ENCODE assay signal across 11 mouse cellular contexts in genomic region chr4:133037293-133037692, GRCm38 (mm10). TPM values are rescaled to one million over a fixed set of nuclear protein-coding genes. Genes with fewer than 3 reads are reported as not detected.
DNase-seq lines count a peak whose midpoint lies in the region; ATAC-seq and TF ChIP-seq lines count a peak whose summit lies in the region.
"Had no signal": no experiment of that assay in that cellular context is flagged by ENCODE, and none has a peak within 500 bp of the region (broad histone marks: within the 10 kb centered on the region; RNA-seq: fewer than 3 reads in every experiment).

No protein-coding gene starts in this region.

- no peak overlapping the region for H3ac ChIP-seq in myocyte (ENCODE audit: control insufficient read depth, insufficient read length)

- no peak for DNase-seq in heart, adult 11 months
- DNase-seq in midbrain, embryonic 10.5 days (ENCODE audit: low spot score) = no peak
- DNase-seq in midbrain, embryonic 14.5 days = no peak
- DNase-seq in thymus, postnatal 14 days = no peak
- DNase-seq: layer of hippocampus, postnatal 36 days; lung, postnatal 4 days; retina, postnatal 1 day had no signal

- no peak overlapping the region for H3K4me3 ChIP-seq in heart, embryonic 13.5 days
- H3K4me3 ChIP-seq in midbrain, embryonic 10.5 days = 0 out of 2 replicates have a peak overlapping the region, but pooled peaks have one; percentile 14
- no peak overlapping the region for H3K4me3 ChIP-seq in midbrain, embryonic 14.5 days (replicated peaks; ENCODE audit: low read depth, low read length)
- H3K4me3 ChIP-seq in heart, embryonic 16.5 days (ENCODE audit: low read length) = peak overlapping the region; percentile 13; the same call in 1 of the 2 replicates
- H3K4me3 ChIP-seq in myocyte = no peak overlapping the region
- H3K4me3 ChIP-seq: erythroblast, embryonic 14.5 days had no signal

- ATAC-seq in heart, embryonic 13.5 days (ENCODE audit: extremely low read depth, insufficient number of reproducible peaks, low FRiP score, low TSS enrichment) = no peak
- ATAC-seq in midbrain, embryonic 14.5 days (ENCODE audit: low FRiP score, low TSS enrichment) = no peak
- no peak for ATAC-seq in heart, embryonic 16.5 days (replicated peaks; ENCODE audit: extremely low read depth, insufficient read depth, low FRiP score)

- 15% methylated on average over 9 of the region's 9 CpGs for WGBS in heart, embryonic 13.5 days
- WGBS in midbrain, embryonic 10.5 days = 36% methylated on average over 9 of the region's 9 CpGs
- WGBS in midbrain, embryonic 14.5 days = 35% methylated on average over 9 of the region's 9 CpGs
- WGBS in heart, embryonic 16.5 days = 17% methylated on average over 9 of the region's 9 CpGs

- no peaks in the 10 kb centered on the region for H3K27me3 ChIP-seq in heart, embryonic 13.5 days (replicated peaks)
- peaks cover 67% of the 10 kb centered on the region for H3K27me3 ChIP-seq in midbrain, embryonic 10.5 days (ENCODE audit: low read depth, poor library complexity, severe bottlenecking)
- peaks cover 22% of the 10 kb centered on the region for H3K27me3 ChIP-seq in midbrain, embryonic 14.5 days (ENCODE audit: control insufficient read depth, insufficient read depth, low read length)
- no peaks in the 10 kb centered on the region for H3K27me3 ChIP-seq in heart, embryonic 16.5 days (ENCODE audit: control insufficient read depth, insufficient read depth, low read length)
- no peaks in the 10 kb centered on the region for H3K27me3 ChIP-seq in myocyte (ENCODE audit: control insufficient read depth, insufficient read depth, insufficient read length)

- H3K36me3 ChIP-seq in heart, embryonic 13.5 days = peaks cover 7% of the 10 kb centered on the region; the same call in 1 of the 2 replicates
- peaks cover 8% of the 10 kb centered on the region; the same call in 1 of the 2 replicates for H3K36me3 ChIP-seq in midbrain, embryonic 10.5 days
- no peaks in the 10 kb centered on the region for H3K36me3 ChIP-seq in midbrain, embryonic 14.5 days (ENCODE audit: control insufficient read depth, insufficient read depth, low read length)
- H3K36me3 ChIP-seq in heart, embryonic 16.5 days (ENCODE audit: control insufficient read depth, insufficient read depth) = no peaks in the 10 kb centered on the region
- H3K36me3 ChIP-seq in myocyte (ENCODE audit: control insufficient read depth, insufficient read depth) = peaks cover 3% of the 10 kb centered on the region

- TF ChIP-seq POLR2A in myocyte (IDR thresholded peaks at IDR 0.05; ENCODE audit: insufficient read length, low read depth) = peak; percentile 11

- peaks cover 86% of the 10 kb centered on the region for H3K79me2 ChIP-seq in myocyte (ENCODE audit: control insufficient read depth, insufficient read depth)

- peaks cover 78% of the 10 kb centered on the region for H3K4me1 ChIP-seq in heart, embryonic 13.5 days
- peaks cover 63% of the 10 kb centered on the region for H3K4me1 ChIP-seq in midbrain, embryonic 10.5 days
- H3K4me1 ChIP-seq in midbrain, embryonic 14.5 days (ENCODE audit: control insufficient read depth, insufficient read depth, low read length) = peaks cover 35% of the 10 kb centered on the region
- peaks cover 61% of the 10 kb centered on the region for H3K4me1 ChIP-seq in heart, embryonic 16.5 days (ENCODE audit: control insufficient read depth, insufficient read depth, low read length)

- no peaks in the 10 kb centered on the region for H3K9me3 ChIP-seq in heart, embryonic 13.5 days
- H3K9me3 ChIP-seq in midbrain, embryonic 10.5 days (replicated peaks) = no peaks in the 10 kb centered on the region
- no peaks in the 10 kb centered on the region for H3K9me3 ChIP-seq in midbrain, embryonic 14.5 days (ENCODE audit: control insufficient read depth, low read length)
- H3K9me3 ChIP-seq in heart, embryonic 16.5 days (replicated peaks; ENCODE audit: control insufficient read depth, low read length) = no peaks in the 10 kb centered on the region

- H3K27ac ChIP-seq in heart, embryonic 13.5 days (replicated peaks) = peak overlapping the region; percentile 96
- H3K27ac ChIP-seq in midbrain, embryonic 10.5 days (replicated peaks) = no peak overlapping the region
- H3K27ac ChIP-seq in midbrain, embryonic 14.5 days (replicated peaks; ENCODE audit: low read depth, low read length) = no peak overlapping the region
- H3K27ac ChIP-seq in heart, embryonic 16.5 days (ENCODE audit: low read length) = peak overlapping the region; percentile 67

- peak overlapping the region; percentile 92 for H3K9ac ChIP-seq in heart, embryonic 13.5 days
- no peak overlapping the region for H3K9ac ChIP-seq in midbrain, embryonic 14.5 days (replicated peaks; ENCODE audit: low read length)
- peak overlapping the region; percentile 48 for H3K9ac ChIP-seq in heart, embryonic 16.5 days (ENCODE audit: low read length)

- peak overlapping the region; percentile 95 for H3K4me2 ChIP-seq in heart, embryonic 13.5 days
- no peak overlapping the region for H3K4me2 ChIP-seq in midbrain, embryonic 14.5 days (ENCODE audit: low read length)
- peak overlapping the region; percentile 96 for H3K4me2 ChIP-seq in heart, embryonic 16.5 days (ENCODE audit: low read depth, low read length)
- no peak overlapping the region for H3K4me2 ChIP-seq in myocyte (ENCODE audit: low read depth)

TF ChIP-seq in myocyte, 11 proteins besides CTCF, POLR2A, EP300 and RAD21:
- no peak for TF ChIP-seq MAX (IDR thresholded peaks at IDR 0.05; ENCODE audit: low read depth)
- peak in 1 of 3 experiments; percentile 69 for TF ChIP-seq MYOD1 (IDR thresholded peaks at IDR 0.05; ENCODE audit: control insufficient read depth in 1 of 3, insufficient read length in 2 of 3, low read depth in 2 of 3)
- TF ChIP-seq CEBPB (IDR thresholded peaks at IDR 0.05; ENCODE audit: insufficient read depth, poor library complexity, severe bottlenecking) = no peak
- TF ChIP-seq MYOG (IDR thresholded peaks at IDR 0.05; ENCODE audit: control insufficient read depth in 1 of 3, insufficient read depth in 1 of 3, insufficient read length in 2 of 3, low read depth in 2 of 3) = peak in 1 of 3 experiments; percentile 58
- TF ChIP-seq SRF (IDR thresholded peaks at IDR 0.05; ENCODE audit: control insufficient read depth, insufficient read length, low read depth) = no peak
- TF ChIP-seq POLR2AphosphoS2 (IDR thresholded peaks at IDR 0.05; ENCODE audit: insufficient read length, low read depth) = no peak

RNA-seq across cellular contexts. Expression of gene Ahdc1, which starts 26.2 kb away (rescaled TPM):
- polyA plus RNA-seq in heart, embryonic 13.5 days (2015; fragmentation: Nextera tagmentation; extraction: Ambion mirVana) = 6.5 and 6.9 TPM in 2 replicates
- 5.7 and 5.8 TPM in 2 replicates for polyA plus RNA-seq in midbrain, embryonic 10.5 days (2016; fragmentation: Nextera tagmentation; extraction: Ambion mirVana)
- polyA plus RNA-seq in midbrain, embryonic 14.5 days (2014; fragmentation: Nextera tagmentation; extraction: Ambion mirVana) = 13.0 and 15.3 TPM in 2 replicates
- polyA plus RNA-seq in heart, embryonic 16.5 days (2015; fragmentation: Nextera tagmentation; extraction: Ambion mirVana) = 7.1 and 7.2 TPM in 2 replicates
- 58.2 TPM for polyA plus RNA-seq in myocyte (2012; fragmentation: generic; extraction: Trizol)

Comparison
In these comparisons a context has a peak if more than half of its experiments do, and no peak if none do; other contexts are left out.
1. H3K4me3 ChIP-seq: peak in midbrain, embryonic 10.5 days (single experiment) and heart, embryonic 16.5 days (single experiment); none in heart, embryonic 13.5 days (single experiment), midbrain, embryonic 14.5 days (single experiment) and myocyte (single experiment).
2. H3K27ac ChIP-seq: peak in heart, embryonic 13.5 days (single experiment) and heart, embryonic 16.5 days (single experiment); none in midbrain, embryonic 10.5 days (single experiment) and midbrain, embryonic 14.5 days (single experiment).
3. H3K4me2 ChIP-seq: peak in heart, embryonic 13.5 days (single experiment) and heart, embryonic 16.5 days (single experiment); none in midbrain, embryonic 14.5 days (single experiment) and myocyte (single experiment).